Mouse (Mus musculus): ENCODE data around the gene Slc50a1. TPM values are rescaled to one million over a fixed set of nuclear protein-coding genes. Genes with fewer than 3 reads are reported as not detected.

Slc50a1 gene
- total RNA-seq, 2 experiments from 2014 or later, result 46.3 to 58.9 TPM

- H3K27ac ChIP-seq, result peak overlapping the region; percentile 94
- H3K4me3 ChIP-seq, result peak overlapping the region; percentile 74
- no peak for DNase-seq (ENCODE audit: low spot score in 2 of 2)
- no peak for TF ChIP-seq CTCF (conservative IDR thresholded peaks at IDR 0.05)
Measured at GRCm38 (mm10) chr3:89277281-89278021, 7.1 kb upstream of the Slc50a1 start.

GRCm38 (mm10) chr3:89276061-89276460 lies 5.7 kb upstream of the Slc50a1 start:
- Histone ChIP-seq H3K27ac (no peak overlapping the region; the same call in 1 of the 2 replicates), H3K4me3 (no peak overlapping the region)
- TF ChIP-seq CTCF (conservative IDR thresholded peaks at IDR 0.05), result no peak
- no peak for DNase-seq (ENCODE audit: low spot score in 2 of 2)

DNA sequence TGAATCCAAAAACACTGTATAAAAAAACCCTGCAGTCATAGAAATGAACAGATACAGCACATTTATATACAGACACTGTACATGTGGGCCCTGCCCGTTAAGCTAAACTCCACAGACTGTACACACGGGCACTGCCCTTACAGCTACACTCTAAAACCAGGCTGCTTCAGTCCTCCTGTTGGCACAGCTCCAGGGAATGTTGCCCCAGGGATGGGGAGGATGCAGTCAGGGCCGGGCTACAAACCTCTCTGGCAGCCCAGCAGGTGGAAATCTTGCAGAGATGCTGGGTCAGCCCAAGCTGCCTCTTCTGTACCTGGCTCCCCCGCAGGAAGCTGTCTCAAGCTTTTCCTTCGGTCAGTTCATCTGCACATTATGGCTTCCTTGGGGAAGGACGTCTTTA lies 1.4 kb upstream of the Slc50a1 start:
- H3K4me3 ChIP-seq, result no peak overlapping the region
- DNase-seq (ENCODE audit: low spot score in 2 of 2), result no peak
- peak overlapping the region; percentile 41; the same call in 1 of the 2 replicates for H3K27ac ChIP-seq
- TF ChIP-seq CTCF (conservative IDR thresholded peaks at IDR 0.05), result no peak

GRCm38 (mm10) chr3:89270891-89271290 lies 521 bp upstream of the Slc50a1 start:
- DNase-seq (ENCODE audit: low spot score in 2 of 2), result peak; percentile 61 to 69
- peak overlapping the region; percentile 94 for H3K27ac ChIP-seq

DNA sequence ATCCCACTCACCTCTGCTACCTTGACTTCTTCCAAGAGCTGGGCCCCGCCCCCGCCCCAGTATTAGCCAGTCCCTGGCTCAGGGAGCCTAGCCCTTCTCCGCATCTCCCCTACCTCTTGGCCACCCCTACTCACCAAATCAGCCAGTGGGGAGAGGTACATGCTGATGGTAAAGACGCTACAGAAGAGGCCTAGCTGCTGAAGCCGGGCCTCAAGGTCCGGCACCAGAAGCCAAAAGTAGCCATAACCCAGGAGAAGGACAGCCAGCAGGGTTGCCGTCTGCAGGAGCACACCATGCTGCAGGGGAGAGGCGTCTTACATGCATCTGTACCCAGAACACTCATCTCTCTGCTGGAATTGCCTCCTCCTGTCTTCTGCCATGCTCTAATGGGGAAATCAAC lies 1.5 kb downstream of the Slc50a1 start:
- DNase-seq (ENCODE audit: low spot score in 2 of 2), result no peak
- no peak for TF ChIP-seq CTCF (conservative IDR thresholded peaks at IDR 0.05)
- Histone ChIP-seq H3K4me3 (peak overlapping the region; percentile 71), H3K27ac (peak overlapping the region; percentile 94; the same call in 1 of the 2 replicates)

More at GRCm38 (mm10) chr3:89270891-89271290, 521 bp upstream of the Slc50a1 start:
- TF ChIP-seq CTCF (conservative IDR thresholded peaks at IDR 0.05), result no peak
- peak overlapping the region; percentile 71 for H3K4me3 ChIP-seq

DNA sequence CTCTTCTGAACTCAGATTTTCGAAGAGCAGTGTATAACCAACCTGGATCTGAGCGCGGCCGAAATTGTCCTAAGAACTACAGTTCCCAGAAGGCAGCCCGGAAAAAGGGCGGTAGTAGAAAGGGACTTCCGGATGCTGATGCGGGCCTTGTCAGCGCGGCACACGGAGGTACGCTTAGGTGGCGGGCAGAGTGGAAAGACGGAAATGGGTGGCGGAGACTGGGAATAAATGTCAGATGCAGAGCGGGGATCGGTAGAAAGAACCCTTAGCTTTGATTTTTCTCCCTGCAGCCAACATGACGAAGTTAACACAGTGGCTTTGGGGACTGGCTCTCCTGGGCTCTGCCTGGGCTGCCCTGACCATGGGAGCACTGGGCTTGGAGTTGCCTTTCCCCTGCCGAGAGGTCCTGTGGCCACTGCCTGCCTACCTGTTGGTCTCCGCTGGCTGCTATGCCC lies 3.9 kb downstream of the Slc50a1 start:
- H3K27ac ChIP-seq, result peak overlapping the region; percentile 97
- peak; percentile 82 to 87 for DNase-seq (ENCODE audit: low spot score in 2 of 2)
- no peak for TF ChIP-seq CTCF (conservative IDR thresholded peaks at IDR 0.05)
- peak overlapping the region; percentile 95 for H3K4me3 ChIP-seq

- DNase-seq (ENCODE audit: low spot score in 2 of 2), result no peak
- no peak overlapping the region for H3K4me3 ChIP-seq
- no peak for TF ChIP-seq CTCF (conservative IDR thresholded peaks at IDR 0.05)
- peak overlapping the region; percentile 62 for H3K27ac ChIP-seq
Measured at GRCm38 (mm10) chr3:89262417-89262816, 8.0 kb downstream of the Slc50a1 start.

- Histone ChIP-seq H3K27ac (no peak overlapping the region), H3K4me3 (no peak overlapping the region)
- no peak for DNase-seq (ENCODE audit: low spot score in 2 of 2)
- TF ChIP-seq CTCF (conservative IDR thresholded peaks at IDR 0.05), result no peak
Measured at GRCm38 (mm10) chr3:89260211-89260610, 10.2 kb downstream of the Slc50a1 start.

- H3K27ac ChIP-seq, result no peak within 1 kb of the TSS
- no peak for TF ChIP-seq CTCF (conservative IDR thresholded peaks at IDR 0.05)
- H3K4me3 ChIP-seq, result no peak within 1 kb of the TSS
- DNase-seq (ENCODE audit: low spot score in 2 of 2), result no peak
Measured at GRCm38 (mm10) chr3:89259076-89259475, 11.3 kb downstream of the Slc50a1 start, which contains the start of gene Dpm3. TSS of gene Dpm3 (plus strand) at chr3:89259358.

- no peak overlapping the region for H3K27ac ChIP-seq
- H3K4me3 ChIP-seq, result no peak overlapping the region
- TF ChIP-seq CTCF (conservative IDR thresholded peaks at IDR 0.05), result no peak
- DNase-seq (ENCODE audit: low spot score in 2 of 2), result no peak
Measured at GRCm38 (mm10) chr3:89256177-89256576, 14.2 kb downstream of the Slc50a1 start.

- DNase-seq (ENCODE audit: low spot score in 2 of 2), result no peak
- no peak for TF ChIP-seq CTCF (conservative IDR thresholded peaks at IDR 0.05)
Measured at GRCm38 (mm10) chr3:89254994-89255393, 15.4 kb downstream of the Slc50a1 start.

DNA sequence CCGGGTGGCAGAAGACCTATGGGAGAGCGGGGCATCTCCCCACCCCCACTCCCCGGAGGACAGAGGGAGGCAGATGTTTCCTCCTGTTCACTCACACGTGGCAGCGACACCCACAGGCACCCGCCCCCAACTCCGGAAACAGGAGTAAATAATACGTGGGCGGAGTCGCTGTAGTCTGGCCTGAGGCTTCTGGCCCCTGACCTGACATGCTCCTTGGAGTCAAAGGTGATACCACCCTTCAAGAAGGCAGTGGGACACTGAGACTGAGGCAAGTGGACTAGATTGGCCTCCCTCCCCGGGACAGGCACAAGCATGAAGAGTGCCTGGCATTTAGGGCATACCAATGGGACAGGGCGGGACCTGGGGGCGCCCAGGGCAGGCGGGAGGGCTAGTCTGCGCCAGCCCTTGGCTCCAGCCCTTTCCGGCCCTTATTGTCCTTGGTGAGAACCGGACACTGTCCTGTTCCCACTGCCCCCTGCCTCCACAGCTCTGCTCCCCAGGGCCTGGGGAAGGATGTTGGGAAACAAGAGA lies 18.9 kb downstream of the Slc50a1 start:
- H3K4me3 ChIP-seq, result no peak overlapping the region
- DNase-seq (ENCODE audit: low spot score in 2 of 2), result no peak
- H3K27ac ChIP-seq, result peak overlapping the region; percentile 52
- TF ChIP-seq CTCF (conservative IDR thresholded peaks at IDR 0.05), result no peak

More at GRCm38 (mm10) chr3:89254994-89255393, 15.4 kb downstream of the Slc50a1 start:
- H3K27ac ChIP-seq, result no peak overlapping the region
- no peak overlapping the region for H3K4me3 ChIP-seq

- H3K27ac ChIP-seq, result peak overlapping the region; percentile 51
- TF ChIP-seq CTCF (conservative IDR thresholded peaks at IDR 0.05), result peak; percentile 86
- H3K4me3 ChIP-seq, result no peak overlapping the region
- DNase-seq (ENCODE audit: low spot score in 2 of 2), result no peak
Measured at GRCm38 (mm10) chr3:89250435-89251040, 19.8 kb downstream of the Slc50a1 start.
